Mouse (Mus musculus) cerebellum, postnatal 25 days (tissue): ENCODE data around the gene Magi1.
A peak's percentile ranks its signal among the peaks of the same experiment; 100 is the strongest.

Source experiments
- DNase-seq, 2 experiments: peaks; one replicate each; pipeline ENCODE4 v3.0.0; 2021; ENCODE audit warnings: mixed read lengths in 2 of 2

The Magi1 gene

GRCm38 (mm10) chr6:94155996-94156395 lies 127.7 kb downstream of the Magi1 start:
- no peak for DNase-seq

- no peak for DNase-seq
These were observed 128.7 kb downstream of the Magi1 start for GRCm38 (mm10) chr6:94154854-94155601.

- DNase-seq, result no peak
These were observed 130.8 kb downstream of the Magi1 start for GRCm38 (mm10) chr6:94152881-94153280.

- DNase-seq, result no peak
These were observed 132.8 kb downstream of the Magi1 start for GRCm38 (mm10) chr6:94150876-94151275.

- no peak for DNase-seq
These were observed 133.9 kb downstream of the Magi1 start for GRCm38 (mm10) chr6:94149800-94150199.

- DNase-seq, result no peak
These were observed 137.6 kb downstream of the Magi1 start for GRCm38 (mm10) chr6:94146206-94146493.

GRCm38 (mm10) chr6:94145430-94146205 lies 138.1 kb downstream of the Magi1 start:
- peak; percentile 58 to 74 for DNase-seq

GRCm38 (mm10) chr6:94142493-94142892 lies 141.2 kb downstream of the Magi1 start:
- no peak for DNase-seq

GRCm38 (mm10) chr6:94141496-94141895 lies 142.2 kb downstream of the Magi1 start:
- DNase-seq, result no peak

GRCm38 (mm10) chr6:94139952-94140414 lies 143.7 kb downstream of the Magi1 start:
- DNase-seq, result no peak

- DNase-seq, result peak; percentile 89 to 90
These were observed 147.0 kb downstream of the Magi1 start for GRCm38 (mm10) chr6:94136693-94137092.

GRCm38 (mm10) chr6:94134159-94134558 lies 149.6 kb downstream of the Magi1 start:
- DNase-seq, result no peak

- DNase-seq, result no peak
These were observed 151.7 kb downstream of the Magi1 start for GRCm38 (mm10) chr6:94131999-94132398.

GRCm38 (mm10) chr6:94130389-94130788 lies 153.3 kb downstream of the Magi1 start:
- no peak for DNase-seq

- DNase-seq, result no peak
These were observed 157.0 kb downstream of the Magi1 start for GRCm38 (mm10) chr6:94126763-94127162.

GRCm38 (mm10) chr6:94125144-94125543 lies 158.6 kb downstream of the Magi1 start:
- DNase-seq, result no peak

- no peak for DNase-seq
These were observed 159.4 kb downstream of the Magi1 start for GRCm38 (mm10) chr6:94124279-94124678.

- DNase-seq, result peak; percentile 53 to 62
These were observed 161.1 kb downstream of the Magi1 start for GRCm38 (mm10) chr6:94122566-94123150.

GRCm38 (mm10) chr6:94121488-94121887 lies 162.2 kb downstream of the Magi1 start:
- DNase-seq, result peak in 1 of 2 experiments; percentile 45

- peak; percentile 52 to 71 for DNase-seq
These were observed 167.0 kb downstream of the Magi1 start for GRCm38 (mm10) chr6:94116434-94117432.

GRCm38 (mm10) chr6:94111833-94112232 lies 171.9 kb downstream of the Magi1 start:
- no peak for DNase-seq

GRCm38 (mm10) chr6:94107401-94108107 lies 176.2 kb downstream of the Magi1 start:
- no peak for DNase-seq
